Mouse (Mus musculus) heart, adult 18-20 months (tissue): ENCODE measurements around the gene Prkg1. TPM values are rescaled to one million over a fixed set of nuclear protein-coding genes. Genes with fewer than 3 reads are reported as not detected.

Experiments used
- DNase-seq, 2 experiments: peaks; one replicate each; pipeline ENCODE4 v3.0.0; 2021 to 2022; ENCODE audit warnings: mixed read lengths in 1 of 2
- total RNA-seq, 2 experiments: library from RNA; stranded (reverse); gene quantifications; 2 replicates each; pipeline ENCODE4 v1.2.3; 2021

The Prkg1 gene
- total RNA-seq, 2 experiments from 2014 or later, result 11.2 to 11.5 TPM

GRCm38 (mm10) chr19:31433446-31433845 lies 331.4 kb downstream of the Prkg1 start:
- DNase-seq, result peak in 1 of 2 experiments; percentile 25

- DNase-seq, result no peak
Measured at GRCm38 (mm10) chr19:31431411-31431810, 333.4 kb downstream of the Prkg1 start.

- no peak for DNase-seq
Measured at GRCm38 (mm10) chr19:31426142-31426541, 338.7 kb downstream of the Prkg1 start.

GRCm38 (mm10) chr19:31425199-31425598 lies 339.6 kb downstream of the Prkg1 start:
- DNase-seq, result no peak

GRCm38 (mm10) chr19:31424319-31424718 lies 340.5 kb downstream of the Prkg1 start:
- DNase-seq, result peak in 1 of 2 experiments; percentile 25

- DNase-seq, result no peak
Measured at GRCm38 (mm10) chr19:31413571-31413970, 351.3 kb downstream of the Prkg1 start.

GRCm38 (mm10) chr19:31396096-31396495 lies 368.7 kb downstream of the Prkg1 start:
- no peak for DNase-seq

GRCm38 (mm10) chr19:31385353-31385752 lies 379.5 kb downstream of the Prkg1 start:
- no peak for DNase-seq

- DNase-seq, result peak; percentile 7 to 27
Measured at GRCm38 (mm10) chr19:31383881-31384280, 381.0 kb downstream of the Prkg1 start.

GRCm38 (mm10) chr19:31370106-31370505 lies 394.7 kb downstream of the Prkg1 start:
- no peak for DNase-seq

- DNase-seq, result no peak
Measured at GRCm38 (mm10) chr19:31369116-31369515, 395.7 kb downstream of the Prkg1 start.

GRCm38 (mm10) chr19:31362051-31362450 lies 402.8 kb downstream of the Prkg1 start:
- DNase-seq, result no peak

GRCm38 (mm10) chr19:31361575-31361974 lies 403.3 kb downstream of the Prkg1 start:
- no peak for DNase-seq

GRCm38 (mm10) chr19:31361161-31361560 lies 403.7 kb downstream of the Prkg1 start:
- DNase-seq, result peak; percentile 60 to 69

- no peak for DNase-seq
Measured at GRCm38 (mm10) chr19:31354959-31355358, 409.9 kb downstream of the Prkg1 start.

- DNase-seq, result peak; percentile 19 to 45
Measured at GRCm38 (mm10) chr19:31352784-31353183, 412.0 kb downstream of the Prkg1 start.

GRCm38 (mm10) chr19:31351796-31352195 lies 413.0 kb downstream of the Prkg1 start:
- peak in 1 of 2 experiments; percentile 7 for DNase-seq

GRCm38 (mm10) chr19:31342150-31342549 lies 422.7 kb downstream of the Prkg1 start:
- peak; percentile 35 to 81 for DNase-seq

- DNase-seq, result no peak
Measured at GRCm38 (mm10) chr19:31340898-31341297, 423.9 kb downstream of the Prkg1 start.

GRCm38 (mm10) chr19:31338355-31339101 lies 426.3 kb downstream of the Prkg1 start:
- DNase-seq, result no peak

GRCm38 (mm10) chr19:31337863-31338217 lies 427.0 kb downstream of the Prkg1 start:
- DNase-seq, result no peak

GRCm38 (mm10) chr19:31337163-31337862 lies 427.5 kb downstream of the Prkg1 start:
- no peak for DNase-seq

GRCm38 (mm10) chr19:31336381-31336780 lies 428.5 kb downstream of the Prkg1 start:
- DNase-seq, result peak; percentile 8 to 44

- no peak for DNase-seq
Measured at GRCm38 (mm10) chr19:31329893-31330292, 434.9 kb downstream of the Prkg1 start.
